Mouse (Mus musculus) heart, postnatal 0 days (tissue): ENCODE results near the gene Ccdc65.

ENCODE experiments used
- CTCF ChIP-seq: IDR thresholded peaks from 2 replicates; pipeline ENCODE4 v1.5.1; 2016; ENCODE audit warnings: antibody characterized with exemption, control low read depth, low read depth
- EP300 ChIP-seq: IDR thresholded peaks from 2 replicates; pipeline ENCODE4 v1.6.1; 2016; ENCODE audit warnings: antibody characterized with exemption, low read depth

- TF ChIP-seq CTCF, result peak; percentile 52
- TF ChIP-seq EP300, result no peak
These were observed 29.9 kb downstream of the Ccdc65 start for GRCm38 (mm10) chr15:98737881-98738280.
